Mouse (Mus musculus) macrophage (primary cell): ENCODE measurements around the gene Pigg. TPM values are rescaled to one million over a fixed set of nuclear protein-coding genes. Genes with fewer than 3 reads are reported as not detected.
A peak's percentile ranks its signal among the peaks of the same experiment; 100 is the strongest.

Experiments
- H3K27ac ChIP-seq: fragments of 350-480 bp; formaldehyde crosslinking; 2 replicates; pipeline ENCODE4 v1.9.0; 2021
- H3K36me3 ChIP-seq: fragments of 350-480 bp; formaldehyde crosslinking; 2 replicates; pipeline ENCODE4 v1.9.0; 2021; ENCODE audit errors: inconsistent target
- H3K4me3 ChIP-seq: fragments of 350-480 bp; formaldehyde crosslinking; 2 replicates; pipeline ENCODE4 v1.9.0; 2021; ENCODE audit errors: inconsistent target
- H3K79me2 ChIP-seq: fragments of 350-480 bp; formaldehyde crosslinking; 2 replicates; pipeline ENCODE4 v1.9.0; 2021; ENCODE audit errors: inconsistent target
- WGBS: methylation state at CpG from one replicate; pipeline ENCODE4 v1.1.7; 2026; ENCODE audit warnings: inconsistent platforms; ENCODE audit not compliant: missing documents; 5-methylcytosine and 5-hydroxymethylcytosine counted together
- polyA plus RNA-seq: library from polyadenylated mRNA; stranded (reverse); fragments of 250-400 nt; gene quantifications from 3 replicates; pipeline ENCODE4 v1.2.4, GENCODE M21; 2018; ENCODE audit warnings: inconsistent platforms

The Pigg gene
- polyA plus RNA-seq, 1 experiment from 2014 or later = 6.8 TPM

DNA sequence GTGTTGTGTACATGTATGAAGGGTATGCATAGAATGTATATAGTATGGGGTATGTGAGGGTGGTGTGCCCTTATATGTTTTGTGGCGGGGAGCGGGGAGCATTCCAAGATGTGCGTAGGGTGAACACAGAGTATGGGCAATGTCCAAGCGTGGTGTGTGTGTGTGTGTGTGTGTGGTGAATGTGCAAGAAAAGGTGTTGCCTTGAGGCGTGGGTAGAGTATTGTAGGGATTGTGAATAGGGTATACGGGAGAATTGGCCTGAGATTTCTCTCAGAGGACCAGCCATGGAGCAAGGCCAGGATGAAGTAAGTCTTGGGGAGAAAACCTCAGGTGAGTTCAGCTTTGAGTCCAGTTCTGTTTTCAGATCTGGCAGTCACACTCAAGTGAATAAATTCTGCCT, 56.0 kb downstream of the Pigg start:
- H3K27ac ChIP-seq = 0 out of 2 replicates have a peak overlapping the region, but pooled peaks have one; percentile 31
- peak overlapping the region; percentile 54 for H3K4me3 ChIP-seq
- H3K79me2 ChIP-seq = no peaks in the 10 kb centered on the region
- WGBS = 21% methylated on average over 6 of the region's 6 CpGs
- H3K36me3 ChIP-seq = no peaks in the 10 kb centered on the region

GRCm38 (mm10) chr5:108368851-108369621, 56.6 kb downstream of the Pigg start:
- Histone ChIP-seq H3K27ac (peak overlapping the region; percentile 31; the same call in 1 of the 2 replicates), H3K36me3 (no peaks in the 10 kb centered on the region), H3K79me2 (no peaks in the 10 kb centered on the region), H3K4me3 (peak overlapping the region; percentile 54)
- 2% methylated on average over 49 of the region's 49 CpGs for WGBS

DNA sequence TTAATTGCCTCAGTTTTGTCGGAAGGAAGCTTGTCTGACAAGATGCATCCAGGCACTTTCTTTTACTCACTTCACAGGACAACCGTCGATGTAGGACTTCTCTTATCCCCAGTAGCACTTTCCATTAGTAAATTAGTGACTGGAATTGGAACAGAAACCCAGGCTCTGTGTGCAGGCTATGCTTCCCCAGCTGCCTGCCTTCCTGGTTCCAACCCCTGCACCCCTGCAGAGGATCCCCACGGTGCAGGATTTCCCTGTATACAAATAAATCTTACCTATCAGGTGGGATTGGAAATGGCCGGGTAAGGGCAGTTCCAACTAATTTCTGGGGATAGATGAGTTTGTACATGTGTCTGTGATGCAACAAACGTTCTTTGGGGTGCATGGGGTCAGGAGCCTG, 57.6 kb downstream of the Pigg start:
- H3K27ac ChIP-seq = no peak overlapping the region
- no peaks in the 10 kb centered on the region for H3K36me3 ChIP-seq
- H3K4me3 ChIP-seq = no peak overlapping the region
- WGBS = 33% methylated on average over 5 of the region's 6 CpGs
- H3K79me2 ChIP-seq = no peaks in the 10 kb centered on the region

GRCm38 (mm10) chr5:108374079-108374478, 61.7 kb downstream of the Pigg start:
- Histone ChIP-seq H3K4me3 (no peak overlapping the region), H3K27ac (no peak overlapping the region), H3K36me3 (no peaks in the 10 kb centered on the region), H3K79me2 (no peaks in the 10 kb centered on the region)
- WGBS = 58% methylated on average over 5 of the region's 5 CpGs

DNA sequence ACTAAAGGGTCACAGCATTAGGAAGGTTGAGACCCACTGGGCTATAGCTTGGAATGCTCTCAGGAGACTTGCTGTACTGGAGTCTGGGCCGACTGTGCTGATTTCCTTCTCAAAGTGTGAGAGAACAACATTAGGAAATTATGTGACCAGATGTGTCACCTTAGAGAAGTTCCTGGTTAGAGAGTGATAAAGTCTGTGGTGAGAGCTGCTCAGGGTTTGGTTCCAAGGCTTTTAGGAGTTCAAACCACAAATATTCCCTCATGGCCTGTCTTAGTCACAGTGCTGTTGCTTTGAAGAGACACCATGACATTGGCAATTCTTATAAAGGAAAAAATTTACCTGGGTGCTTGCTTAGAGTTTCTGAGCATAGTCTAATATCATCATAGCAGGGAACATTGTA, 63.6 kb downstream of the Pigg start:
- no peak overlapping the region for H3K4me3 ChIP-seq
- no peaks in the 10 kb centered on the region for H3K79me2 ChIP-seq
- H3K27ac ChIP-seq = no peak overlapping the region
- 64% methylated on average over 1 of the region's 1 CpGs for WGBS
- H3K36me3 ChIP-seq = no peaks in the 10 kb centered on the region

- Histone ChIP-seq H3K36me3 (no peaks in the 10 kb centered on the region), H3K4me3 (no peak overlapping the region), H3K79me2 (no peaks in the 10 kb centered on the region), H3K27ac (no peak overlapping the region)
- WGBS = 80% methylated on average over 4 of the region's 4 CpGs
Observed at GRCm38 (mm10) chr5:108378346-108378745, 65.9 kb downstream of the Pigg start.

DNA sequence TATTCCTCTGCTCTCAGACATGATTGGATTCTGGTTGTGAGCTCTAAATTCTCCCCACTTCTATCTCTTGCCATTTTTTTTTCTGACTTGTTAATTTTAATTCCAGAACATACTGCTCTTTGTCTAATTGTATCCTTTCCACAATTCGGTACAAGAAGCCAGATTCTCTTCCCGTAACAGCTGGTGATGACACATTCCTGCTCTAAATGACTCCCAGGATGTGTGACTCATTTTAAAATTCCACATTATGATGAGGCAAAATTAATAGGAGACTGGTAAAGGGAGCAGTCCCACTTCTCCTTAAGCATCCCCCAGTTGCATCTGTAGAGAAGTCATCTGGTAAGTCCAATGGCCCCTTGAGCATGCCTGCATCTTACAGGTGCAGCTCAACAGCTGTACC, 73.2 kb downstream of the Pigg start:
- H3K79me2 ChIP-seq = no peaks in the 10 kb centered on the region
- H3K27ac ChIP-seq = no peak overlapping the region
- H3K36me3 ChIP-seq = no peaks in the 10 kb centered on the region
- H3K4me3 ChIP-seq = no peak overlapping the region
- WGBS = 100% methylated on average over 2 of the region's 2 CpGs

- 71% methylated on average over 4 of the region's 4 CpGs for WGBS
- H3K4me3 ChIP-seq = no peak overlapping the region
- no peaks in the 10 kb centered on the region for H3K79me2 ChIP-seq
- no peaks in the 10 kb centered on the region for H3K36me3 ChIP-seq
- H3K27ac ChIP-seq = no peak overlapping the region
Observed at GRCm38 (mm10) chr5:108386449-108386848, 74.0 kb downstream of the Pigg start.

DNA sequence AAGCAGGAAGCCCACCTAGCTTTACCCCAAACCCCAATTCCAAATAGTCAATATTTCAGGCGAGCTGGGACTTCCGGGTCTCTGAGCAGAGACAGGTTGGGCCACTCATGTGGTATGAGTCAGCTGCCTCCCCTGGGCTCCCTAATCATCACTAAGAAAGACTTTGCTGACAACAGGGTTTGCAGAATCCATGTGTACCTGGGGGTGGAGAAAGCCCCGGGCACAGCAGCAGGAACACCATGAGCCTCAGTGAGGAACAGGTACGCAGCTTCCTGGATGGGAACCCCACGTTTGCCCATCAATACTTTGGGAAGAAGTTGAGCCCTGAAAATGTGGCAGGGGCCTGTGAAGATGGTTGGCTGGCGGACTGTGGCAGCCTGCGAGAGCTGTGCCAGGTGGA, 75.8 kb downstream of the Pigg start, which contains the start of gene Pde6b:
Gene Pde6b (plus strand): TSS at position 191 of the 400 bp plus-strand sequence.
- no peaks in the 10 kb centered on the region for H3K36me3 ChIP-seq
- no peak within 1 kb of the TSS for H3K27ac ChIP-seq
- no peak within 1 kb of the TSS for H3K4me3 ChIP-seq
- H3K79me2 ChIP-seq = no peaks in the 10 kb centered on the region
- 91% methylated on average over 7 of the region's 7 CpGs for WGBS

DNA sequence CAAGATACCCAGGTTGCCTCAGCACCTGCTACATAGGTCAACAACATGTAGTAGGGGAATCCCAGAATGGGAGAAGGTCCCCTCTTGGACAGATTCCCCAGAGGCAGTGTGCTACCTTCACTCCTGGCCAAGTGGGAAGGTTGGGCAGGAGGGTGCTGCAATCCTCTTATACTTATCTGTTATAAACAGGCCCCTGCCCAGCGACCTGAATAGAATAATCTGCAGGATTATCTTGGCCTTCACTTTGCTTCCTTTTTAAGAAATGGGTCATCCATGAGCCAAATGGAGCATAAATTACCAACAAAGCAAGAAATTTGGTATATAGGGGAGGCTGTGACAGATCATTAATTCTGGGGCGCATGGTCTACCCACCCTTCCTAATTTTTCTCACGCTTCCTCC, 77.3 kb downstream of the Pigg start:
- Histone ChIP-seq H3K36me3 (no peaks in the 10 kb centered on the region), H3K27ac (no peak overlapping the region), H3K79me2 (no peaks in the 10 kb centered on the region), H3K4me3 (no peak overlapping the region)
- 84% methylated on average over 3 of the region's 3 CpGs for WGBS

Other genes starting within 250 kb of the Pigg start
- 12.2 to 17.6 TPM (median 17.4 TPM) in 3 replicates for gene Mtf2, start 246.9 kb upstream of the Pigg start, polyA plus RNA-seq
- 60.5 to 113 TPM (median 90.3 TPM) in 3 replicates for gene Tmed5, start 180.0 kb upstream of the Pigg start, polyA plus RNA-seq
- gene Ccdc18, start 179.7 kb upstream of the Pigg start, polyA plus RNA-seq = 0.09 to 0.57 TPM (median 0.36 TPM) in 3 replicates
- 45.0 to 52.6 TPM (median 50.9 TPM) in 3 replicates for gene Dr1, start 43.7 kb upstream of the Pigg start, polyA plus RNA-seq
- 5.7 to 18.2 TPM (median 14.7 TPM) in 3 replicates for gene Gm42517, start 55.3 kb downstream of the Pigg start, polyA plus RNA-seq
- 0.07 to 1.1 TPM in 2 of 3 replicates, not detected in the other for gene Pde6b, start 75.8 kb downstream of the Pigg start, polyA plus RNA-seq
- gene Atp5k, start 121.8 kb downstream of the Pigg start, polyA plus RNA-seq = 215 to 532 TPM (median 387 TPM) in 3 replicates
- gene Mfsd7a, start 136.3 kb downstream of the Pigg start, polyA plus RNA-seq = 2.4 to 8.0 TPM (median 3.1 TPM) in 3 replicates
- 8.5 to 9.6 TPM (median 9.1 TPM) in 3 replicates for gene Pcgf3, start 148.6 kb downstream of the Pigg start, polyA plus RNA-seq
- gene Cplx1, start 237.4 kb downstream of the Pigg start, polyA plus RNA-seq = not detected in 3 replicates